Mouse (Mus musculus) right cerebral cortex, postnatal 36 days (tissue): ENCODE measurements at regions not wholly inside any gene's neighbourhood (a gene's known extent, or its start where the extent isn't known, plus 50 kb on each side); places are given as distances from the start of the nearest gene placed in this dataset.

Experiments used
- DNase-seq, 2 experiments: peaks; one replicate each; pipeline ENCODE4 v3.0.0; 2022; ENCODE audit warnings: low spot score in 2 of 2, mixed read lengths in 1 of 2

- DNase-seq = no peak
These were observed 518.8 kb upstream of the Atp11b start for GRCm38 (mm10) chr3:35235066-35235465.

GRCm38 (mm10) chr3:35235772-35236171 lies 518.1 kb upstream of the Atp11b start:
- DNase-seq = no peak

DNA sequence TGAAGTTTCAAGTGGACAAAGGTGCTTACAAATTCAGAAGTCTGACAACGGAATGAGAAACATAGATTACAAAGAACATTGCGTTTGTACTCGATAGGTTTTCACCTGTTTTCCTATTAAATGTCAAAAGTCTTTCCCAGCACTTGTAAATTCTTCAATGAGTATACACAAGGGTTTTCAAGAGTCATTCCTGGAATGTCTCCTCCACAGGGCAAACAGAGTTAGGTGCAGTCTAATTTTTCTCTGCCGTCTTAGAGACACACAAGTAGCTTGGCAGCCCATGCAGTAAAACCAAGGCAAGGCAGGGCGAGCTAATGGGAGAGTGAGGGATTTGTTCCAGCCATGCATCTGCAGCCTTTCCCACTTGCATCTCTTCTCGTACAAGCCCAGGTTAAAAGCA lies 516.6 kb upstream of the Atp11b start:
- DNase-seq = no peak

- DNase-seq = no peak
These were observed 511.6 kb upstream of the Atp11b start for GRCm38 (mm10) chr3:35242349-35242748.

GRCm38 (mm10) chr3:35242871-35243529 lies 510.9 kb upstream of the Atp11b start:
- no peak for DNase-seq

GRCm38 (mm10) chr3:35245003-35245402 lies 508.9 kb upstream of the Atp11b start:
- no peak for DNase-seq

DNA sequence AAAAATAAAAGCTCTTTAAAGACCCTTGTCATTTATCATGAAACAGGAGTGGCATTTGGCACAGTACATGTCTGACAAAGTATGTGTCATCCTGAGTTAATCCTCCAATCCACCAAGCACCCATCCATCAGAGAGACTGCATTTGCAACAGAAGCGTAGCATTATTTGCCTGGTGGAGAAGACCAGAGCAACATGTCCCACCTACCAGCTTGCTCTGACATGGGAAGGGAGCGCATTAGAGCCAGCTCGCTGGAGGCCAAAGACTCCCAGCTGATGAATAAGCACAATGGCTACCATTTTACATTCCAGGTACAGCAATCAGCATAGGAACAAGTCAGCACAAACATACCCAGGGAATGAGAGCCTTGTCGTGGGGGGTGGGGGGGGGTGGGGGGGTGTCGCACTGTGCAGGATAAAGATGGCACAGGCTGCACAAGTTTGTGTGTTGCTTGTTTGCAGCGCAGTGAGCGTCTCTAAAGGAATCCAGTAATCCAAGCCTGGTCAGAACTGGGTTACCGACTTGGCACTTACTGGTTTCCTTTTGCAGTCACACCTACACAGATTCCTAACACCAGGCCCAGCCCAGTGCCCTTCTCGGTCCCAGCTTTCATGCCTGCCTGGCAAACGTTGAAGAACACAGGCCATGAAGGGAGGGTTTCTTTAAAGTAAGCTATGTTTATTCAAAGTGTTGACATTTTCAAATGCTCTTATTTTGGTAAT lies 507.8 kb upstream of the Atp11b start:
- no peak for DNase-seq

- DNase-seq = no peak
These were observed 504.7 kb upstream of the Atp11b start for GRCm38 (mm10) chr3:35249160-35249559.

DNA sequence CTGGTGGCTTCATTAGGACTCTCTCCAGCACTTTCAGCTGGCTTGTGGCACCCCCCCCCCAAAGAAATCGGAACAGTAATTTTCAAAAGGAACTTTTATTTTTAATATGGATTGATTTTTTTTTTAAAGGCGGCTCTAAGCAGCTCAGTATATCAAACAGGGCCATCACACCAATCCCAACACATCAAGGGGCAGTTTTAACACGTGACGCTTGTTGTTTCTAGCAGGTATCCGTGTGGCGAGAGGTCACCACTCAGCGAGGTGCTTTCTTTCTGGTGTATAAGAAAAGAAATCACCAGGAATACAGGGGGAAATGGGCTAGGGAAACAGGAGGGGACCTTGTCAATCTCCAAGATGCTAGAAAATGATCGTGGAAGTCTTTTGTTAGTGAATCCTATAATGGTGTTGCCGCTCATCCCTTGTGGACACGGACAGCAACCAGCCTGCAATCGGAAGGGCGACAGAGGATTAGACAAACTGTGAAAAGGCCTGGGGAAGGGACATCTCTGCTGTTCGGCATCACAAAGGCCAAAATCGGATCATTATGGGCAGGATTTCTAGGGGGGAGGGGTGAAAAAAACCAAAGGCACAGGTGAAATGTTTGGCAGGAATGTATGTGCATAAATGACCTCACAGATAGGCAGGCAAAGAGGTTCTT lies 503.7 kb upstream of the Atp11b start:
- no peak for DNase-seq

DNA sequence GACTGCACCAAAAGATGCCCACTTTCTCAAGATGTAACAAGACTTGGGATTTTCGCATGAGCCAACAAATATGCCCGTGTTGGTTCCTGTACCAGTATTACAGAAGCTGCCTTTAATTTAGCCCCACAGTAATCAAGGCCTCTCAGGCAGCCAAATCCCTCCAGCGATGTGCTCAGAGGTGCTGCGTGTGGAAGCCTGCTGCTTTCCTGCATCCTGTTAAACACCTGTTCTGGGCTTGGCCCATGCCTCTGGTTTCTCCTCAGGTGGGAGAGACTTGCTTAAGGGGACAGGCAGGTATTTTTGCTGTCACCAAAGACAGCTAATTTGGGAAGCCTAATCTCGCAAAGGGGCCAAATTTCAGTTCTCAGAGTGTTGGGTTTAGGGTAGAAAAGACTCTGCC lies 500.0 kb upstream of the Atp11b start:
- DNase-seq = no peak

DNA sequence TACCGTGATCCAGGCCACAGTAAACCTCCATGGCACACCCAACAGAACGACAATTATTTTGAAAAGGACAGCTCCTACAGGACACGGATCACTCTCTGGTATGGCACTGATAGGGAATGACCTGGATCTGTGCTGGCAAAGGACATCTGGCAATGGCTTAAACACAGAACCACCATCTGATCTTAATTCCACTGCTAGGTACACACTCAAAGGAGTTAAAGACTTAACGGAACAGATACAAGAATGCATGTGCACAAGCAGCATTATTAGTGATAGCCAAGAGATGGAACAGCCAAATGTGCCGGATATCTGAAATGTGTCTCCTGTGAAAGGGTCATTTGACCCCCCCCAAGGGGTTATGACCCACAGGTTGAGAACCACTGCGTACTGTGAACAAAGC lies 493.0 kb upstream of the Atp11b start:
- DNase-seq = no peak

DNA sequence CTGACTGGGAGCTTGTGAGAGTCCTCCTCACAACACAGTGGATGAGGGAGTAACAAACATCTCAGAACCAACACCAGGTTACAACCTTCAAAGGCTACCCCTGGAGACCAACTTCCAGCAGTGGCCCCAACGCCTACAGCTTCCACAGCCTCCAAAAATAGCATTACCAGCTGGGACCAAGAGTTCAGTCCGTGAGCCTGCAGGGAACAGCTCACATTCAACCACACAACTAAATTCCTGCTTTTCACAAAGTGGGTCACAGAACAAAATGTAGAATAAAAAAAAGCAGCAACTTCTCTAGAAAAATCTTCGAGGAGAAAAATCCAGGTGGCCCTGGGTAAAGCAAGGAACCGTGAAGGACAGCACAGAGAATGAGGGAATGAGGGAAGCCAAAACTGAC lies 485.0 kb upstream of the Atp11b start:
- no peak for DNase-seq

DNA sequence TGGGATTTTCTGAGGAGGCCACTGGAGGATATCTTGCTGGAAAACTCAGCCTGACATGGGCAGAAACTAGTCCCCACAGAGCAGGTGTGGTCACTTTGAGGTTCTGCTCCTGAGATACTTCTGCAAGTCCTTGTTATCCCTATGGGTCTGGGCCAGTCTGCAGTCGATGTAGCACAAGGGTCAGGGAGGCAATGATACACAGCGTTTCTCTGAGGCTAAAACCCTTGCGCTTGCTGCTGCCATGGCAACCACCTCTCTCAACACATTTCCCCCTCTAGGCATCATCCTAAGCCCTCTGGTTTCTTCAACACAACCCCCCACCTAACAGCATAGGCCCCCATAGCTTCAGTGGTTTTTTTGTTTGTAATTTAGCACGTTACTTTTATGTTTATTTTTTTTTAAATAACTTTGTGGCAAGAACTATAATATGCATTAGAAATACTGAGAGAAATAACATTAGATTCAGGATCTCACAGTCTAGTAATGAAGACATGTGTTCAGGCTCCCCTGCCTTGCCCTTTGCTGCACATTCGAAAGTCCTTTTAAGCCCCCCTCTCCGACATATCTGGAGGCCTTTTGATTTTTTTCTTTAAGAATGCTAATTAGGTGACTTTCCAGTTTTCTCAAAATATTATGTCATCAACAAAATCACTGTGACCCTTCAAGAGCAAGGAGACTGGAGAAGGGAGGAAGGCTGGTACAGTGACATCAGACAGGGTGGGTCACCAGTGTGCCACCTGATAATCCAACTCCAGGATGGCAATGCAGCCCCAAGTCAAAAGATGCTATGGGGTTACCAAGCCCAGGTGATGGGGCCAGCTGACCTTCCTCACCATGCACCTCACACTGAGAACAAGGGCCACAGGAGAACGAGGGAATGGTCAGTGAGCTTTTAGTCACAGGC lies 483.7 kb upstream of the Atp11b start:
- no peak for DNase-seq

- DNase-seq = no peak
These were observed 480.4 kb upstream of the Atp11b start for GRCm38 (mm10) chr3:35273546-35273945.

DNA sequence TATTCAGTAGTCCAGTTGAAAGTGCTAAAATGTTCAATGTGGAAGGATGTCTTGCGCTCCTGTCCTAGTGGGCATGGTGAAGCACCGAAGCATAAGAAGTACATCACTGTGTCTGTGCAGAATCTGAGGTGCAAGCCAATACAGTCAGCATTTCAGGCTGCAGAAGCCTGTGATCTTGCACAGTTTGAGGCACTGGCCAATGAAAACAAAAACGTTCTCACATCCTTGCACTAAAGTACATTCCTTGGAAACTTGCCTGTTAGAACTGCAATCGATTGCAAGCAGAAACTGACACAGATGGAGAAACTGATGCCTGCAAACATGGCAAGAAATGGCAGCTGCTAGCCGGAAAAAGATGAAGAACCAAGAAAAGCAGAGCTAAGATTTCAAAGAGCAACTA lies 472.9 kb upstream of the Atp11b start:
- DNase-seq = no peak

DNA sequence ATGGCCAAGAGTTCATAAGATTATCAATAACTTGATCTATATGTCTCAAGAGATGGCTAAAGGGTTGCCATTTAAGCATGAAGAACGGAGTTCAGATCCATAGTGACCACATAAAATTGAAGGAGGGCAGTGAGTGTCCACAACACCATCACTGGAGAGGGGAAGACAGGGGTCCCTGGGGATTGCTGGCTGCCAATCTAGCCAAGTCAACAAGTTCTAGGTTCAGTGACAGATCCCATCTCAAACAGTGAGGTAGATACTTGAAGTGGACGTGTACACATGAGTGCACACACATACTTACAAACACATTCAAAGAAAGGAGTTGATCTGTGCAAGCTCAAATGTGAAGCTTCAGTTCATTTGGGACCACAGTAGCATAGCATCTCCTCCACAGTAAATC lies 471.8 kb upstream of the Atp11b start:
- DNase-seq = no peak

GRCm38 (mm10) chr3:35294771-35295170 lies 459.1 kb upstream of the Atp11b start:
- DNase-seq = no peak

DNA sequence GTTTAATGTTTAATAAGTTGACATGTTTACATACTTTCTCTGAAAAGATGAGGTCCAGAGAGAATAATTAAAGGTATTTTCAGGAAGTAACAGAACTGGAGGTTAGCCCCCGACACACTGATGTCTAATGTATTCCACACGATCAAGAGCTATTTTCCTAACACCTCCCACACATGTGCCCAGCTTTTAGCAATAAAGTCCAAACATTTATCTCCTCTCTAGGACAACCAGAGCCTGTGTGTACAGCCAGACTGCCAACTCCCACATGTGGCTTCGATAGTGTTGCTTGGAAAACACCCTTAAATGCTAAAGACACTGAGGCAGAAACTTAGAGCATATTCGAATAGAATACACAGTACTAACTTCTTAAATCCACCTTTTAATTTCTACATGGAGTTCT lies 458.2 kb upstream of the Atp11b start:
- DNase-seq = no peak

- no peak for DNase-seq
These were observed 454.9 kb upstream of the Atp11b start for GRCm38 (mm10) chr3:35299036-35299435.

DNA sequence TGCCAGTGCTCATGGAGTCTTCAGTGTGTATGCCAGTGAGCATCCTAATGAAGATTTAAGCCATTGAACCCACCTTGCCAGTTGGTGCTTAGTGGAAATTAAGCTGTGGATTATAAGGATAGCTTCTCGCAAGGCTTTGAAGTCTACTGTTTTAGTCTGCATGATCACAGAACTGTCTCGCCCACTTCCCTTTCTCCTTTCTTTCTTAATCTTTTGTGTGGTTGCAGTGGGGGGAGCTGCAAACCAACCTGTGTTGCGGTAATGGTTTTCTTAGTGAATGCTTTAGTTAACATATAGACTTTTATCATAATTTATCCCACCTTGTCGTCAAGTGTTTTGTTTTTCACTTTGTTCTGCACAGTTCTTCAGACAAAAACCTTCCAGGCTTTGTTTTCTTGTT lies 447.9 kb upstream of the Atp11b start:
- no peak for DNase-seq

DNA sequence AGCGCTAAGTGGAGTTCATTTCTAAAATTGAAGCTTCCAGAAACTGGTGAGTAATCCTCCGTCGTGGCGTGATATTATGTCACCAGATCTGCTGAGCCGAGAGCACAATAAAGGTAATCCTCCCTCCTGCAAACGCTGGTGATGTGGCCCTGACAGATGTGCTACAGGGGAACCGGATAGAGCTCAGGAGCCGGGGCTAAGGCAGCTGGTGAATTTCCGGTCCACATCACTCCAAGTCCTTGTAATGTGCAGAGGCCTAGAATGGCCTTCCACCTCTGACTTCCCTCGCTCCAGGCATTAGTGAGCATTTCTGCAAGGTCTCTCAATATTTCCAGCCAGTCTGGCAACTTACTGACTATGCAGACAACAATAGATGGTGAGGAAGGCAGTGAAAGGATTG lies 439.7 kb upstream of the Atp11b start:
- DNase-seq = no peak

DNA sequence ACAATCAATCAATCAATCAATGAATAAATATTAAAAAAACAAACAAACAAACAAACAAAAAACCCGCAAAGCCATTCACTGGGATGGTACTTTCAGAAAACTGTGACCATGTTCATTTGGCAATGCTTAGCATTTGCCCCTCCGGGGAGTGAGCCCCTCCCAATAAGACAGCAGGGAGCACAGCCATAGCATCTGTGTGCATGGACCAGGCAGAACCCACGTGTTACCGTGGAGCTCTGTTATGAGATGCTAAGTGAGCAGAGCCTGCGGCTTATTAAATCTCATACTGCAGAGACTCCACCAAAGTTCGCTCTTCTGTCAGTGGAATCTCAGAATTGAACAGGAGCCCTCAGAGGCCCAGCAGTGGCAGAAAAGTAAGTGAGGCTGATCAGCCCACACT lies 438.7 kb upstream of the Atp11b start:
- no peak for DNase-seq
